Mouse (Mus musculus): ENCODE results near the gene Strn3.
A peak's percentile ranks its signal among the peaks of the same experiment; 100 is the strongest.
"Not testable (repeated sequence)": the region's sequence is repeated elsewhere in the genome, so short reads cannot be mapped to it uniquely, and the experiment has no call there.

Strn3 gene

DNA sequence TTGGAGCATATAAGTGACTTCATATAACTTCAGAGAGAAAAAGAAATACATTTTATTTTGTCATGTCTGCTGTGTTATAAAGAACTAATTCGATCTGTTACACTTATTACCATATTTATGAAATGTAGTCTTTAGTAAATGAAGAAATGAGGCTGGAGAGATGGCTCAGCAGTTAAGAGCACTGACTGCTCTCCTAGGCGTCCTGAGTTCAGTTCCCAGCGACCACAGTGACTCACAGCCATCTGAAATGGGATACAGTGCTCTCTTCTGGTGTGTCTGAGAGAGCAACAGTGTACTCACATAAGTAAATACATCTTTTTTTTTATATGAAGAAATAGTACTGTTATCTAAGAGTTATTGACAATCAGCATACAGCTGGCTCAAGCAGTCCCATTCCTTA lies 1.7 kb upstream of the Strn3 start:
- DNase-seq (ENCODE audit: low spot score), result no peak

DNA sequence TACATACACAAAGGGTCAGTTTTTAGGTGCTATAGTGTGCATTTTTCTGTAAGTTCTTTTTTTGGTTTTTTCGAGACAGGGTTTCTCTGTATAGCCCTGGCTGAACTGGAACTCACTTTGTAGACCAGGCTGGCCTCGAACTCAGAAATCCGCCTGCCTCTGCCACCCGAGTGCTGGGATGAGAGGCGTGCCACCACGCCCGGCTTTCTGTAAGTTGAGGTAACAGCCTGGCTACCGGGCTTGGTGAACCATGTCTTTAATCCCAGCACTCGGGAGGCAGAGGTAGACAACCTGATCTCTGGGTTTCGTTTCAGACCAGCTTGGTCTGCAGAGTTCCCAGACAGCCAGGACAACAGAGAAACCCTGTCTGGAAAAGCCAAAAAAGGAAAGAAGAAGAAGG lies 1.2 kb upstream of the Strn3 start:
- not testable (repeated sequence) for DNase-seq (ENCODE audit: low spot score)

DNA sequence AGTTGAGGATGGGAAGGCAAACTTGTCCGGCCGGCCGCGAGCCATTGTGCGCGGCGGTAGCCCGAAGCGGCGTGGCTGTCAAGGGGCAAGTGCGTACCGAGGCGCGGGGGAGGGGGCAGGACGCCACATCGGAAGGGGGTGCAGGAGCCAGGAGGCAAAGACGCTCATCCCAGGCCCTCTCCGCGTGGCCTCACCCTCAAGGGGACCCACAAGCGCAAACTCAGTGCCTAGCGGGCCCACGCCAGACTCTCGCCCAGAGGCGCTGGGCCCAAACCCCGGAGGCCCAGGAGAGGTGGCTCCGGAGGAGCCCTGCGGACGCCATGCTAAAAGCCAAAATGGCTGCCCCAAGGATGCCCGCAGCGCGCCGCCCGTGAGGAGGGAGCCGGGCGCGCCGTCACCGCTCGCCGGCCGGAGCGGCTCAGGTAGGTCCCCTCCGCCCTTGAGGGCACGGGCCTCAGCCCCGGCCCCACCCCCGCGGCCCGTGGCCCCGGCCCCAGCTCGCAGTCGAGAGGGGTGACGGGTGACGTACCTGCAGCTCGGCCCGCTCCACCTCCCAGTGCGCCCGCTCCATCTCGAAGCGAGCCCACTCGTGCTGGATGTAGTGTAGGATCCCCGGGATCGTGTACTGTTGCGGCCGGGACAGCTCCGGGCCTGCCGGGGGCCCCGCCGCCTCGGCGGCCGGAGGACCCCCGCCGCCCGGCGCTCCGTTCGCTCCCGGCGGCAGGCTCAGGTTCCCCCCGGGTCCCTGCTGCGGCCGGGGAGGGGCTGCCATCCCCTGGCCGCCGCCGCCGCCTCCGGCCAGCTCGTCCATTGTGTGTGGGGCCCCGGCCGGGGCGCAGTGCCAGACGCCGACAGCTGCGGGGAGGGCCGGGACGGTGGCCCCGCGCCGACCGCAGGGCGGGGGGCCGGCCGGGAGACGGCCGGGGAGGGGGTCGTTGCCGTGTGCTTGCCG lies 528 bp downstream of the Strn3 start, which contains the start of gene Ap4s1:
Gene Ap4s1, plus strand, starts transcription at position 141 of the 952 bp plus-strand sequence.
- DNase-seq (ENCODE audit: low spot score), result peak; percentile 81

DNA sequence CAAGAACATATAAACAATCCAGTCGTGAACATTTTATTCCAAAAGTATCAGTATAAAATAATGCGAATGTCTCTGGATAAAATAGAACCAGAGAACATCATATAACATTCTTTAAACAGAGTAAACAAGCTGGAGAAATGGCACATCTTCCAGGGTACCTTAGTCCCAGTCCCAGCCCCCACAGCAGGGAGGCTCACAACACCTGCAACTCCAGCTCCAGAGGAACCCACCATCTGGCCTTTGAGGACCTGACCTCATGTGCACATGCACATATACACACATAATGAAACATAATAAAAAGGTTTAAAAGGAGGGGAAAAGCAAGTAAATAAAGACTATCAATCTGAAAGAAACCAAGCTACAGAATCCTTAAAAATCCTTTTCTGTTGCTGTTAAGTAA lies 3.2 kb downstream of the Strn3 start:
- no peak for DNase-seq (ENCODE audit: low spot score)

DNA sequence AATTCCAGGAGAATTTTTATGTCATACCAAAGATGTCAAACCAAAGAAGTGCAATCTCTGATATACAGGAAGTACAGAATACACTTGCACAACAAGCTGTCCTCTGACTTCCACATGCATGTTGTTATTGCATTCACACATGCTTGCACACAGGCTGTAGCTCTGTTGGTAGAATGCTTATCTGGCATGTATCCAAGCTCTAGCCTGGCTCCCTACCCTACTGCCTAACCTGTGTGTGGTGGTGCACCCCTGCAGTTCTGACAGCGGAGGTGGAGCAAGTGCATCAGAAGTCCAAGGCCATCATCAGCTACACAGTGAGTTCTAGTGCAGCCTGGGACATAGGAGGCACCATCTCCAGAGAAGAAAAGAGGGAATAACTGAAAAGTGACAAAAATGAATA lies 12.9 kb downstream of the Strn3 start:
- no peak for DNase-seq (ENCODE audit: low spot score)

DNA sequence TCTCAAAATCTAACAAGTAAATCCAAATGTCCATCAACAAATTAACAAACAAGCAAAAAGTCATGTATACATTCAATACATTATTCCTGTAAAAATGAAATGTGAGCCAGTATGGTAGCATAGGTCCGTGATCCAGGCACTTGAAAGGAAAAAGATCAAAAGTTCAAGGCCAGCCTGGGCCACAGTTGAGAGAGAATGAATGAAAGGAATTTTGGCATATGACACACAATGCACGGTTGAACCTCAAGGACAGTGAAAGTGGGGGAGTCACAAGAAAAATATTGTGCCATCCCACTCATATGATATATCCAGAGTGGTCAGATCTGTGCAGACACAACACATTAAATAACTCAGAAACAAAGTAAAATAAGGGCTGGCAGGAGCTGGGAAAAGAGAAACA lies 15.3 kb downstream of the Strn3 start:
- no peak for DNase-seq (ENCODE audit: low spot score)

DNA sequence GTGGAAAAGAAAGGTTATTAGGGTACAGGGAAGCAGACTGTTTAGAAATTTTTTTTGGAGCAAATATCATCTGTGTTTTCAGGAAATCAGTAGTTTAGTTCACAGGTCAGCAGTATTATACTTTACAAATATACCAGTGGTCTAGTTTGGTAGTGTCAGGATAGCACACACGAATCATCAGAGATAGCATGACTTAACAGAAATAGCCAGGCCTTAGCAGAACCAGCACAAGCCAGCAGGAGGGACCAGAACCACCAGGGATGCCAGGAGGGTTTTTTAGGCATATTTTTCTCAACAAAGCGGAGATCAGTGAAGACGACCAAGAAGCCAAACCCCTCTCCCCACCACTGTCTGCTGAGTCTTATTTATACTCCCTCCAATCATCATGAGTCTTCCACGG lies 18.4 kb downstream of the Strn3 start:
- DNase-seq (ENCODE audit: low spot score), result no peak

DNA sequence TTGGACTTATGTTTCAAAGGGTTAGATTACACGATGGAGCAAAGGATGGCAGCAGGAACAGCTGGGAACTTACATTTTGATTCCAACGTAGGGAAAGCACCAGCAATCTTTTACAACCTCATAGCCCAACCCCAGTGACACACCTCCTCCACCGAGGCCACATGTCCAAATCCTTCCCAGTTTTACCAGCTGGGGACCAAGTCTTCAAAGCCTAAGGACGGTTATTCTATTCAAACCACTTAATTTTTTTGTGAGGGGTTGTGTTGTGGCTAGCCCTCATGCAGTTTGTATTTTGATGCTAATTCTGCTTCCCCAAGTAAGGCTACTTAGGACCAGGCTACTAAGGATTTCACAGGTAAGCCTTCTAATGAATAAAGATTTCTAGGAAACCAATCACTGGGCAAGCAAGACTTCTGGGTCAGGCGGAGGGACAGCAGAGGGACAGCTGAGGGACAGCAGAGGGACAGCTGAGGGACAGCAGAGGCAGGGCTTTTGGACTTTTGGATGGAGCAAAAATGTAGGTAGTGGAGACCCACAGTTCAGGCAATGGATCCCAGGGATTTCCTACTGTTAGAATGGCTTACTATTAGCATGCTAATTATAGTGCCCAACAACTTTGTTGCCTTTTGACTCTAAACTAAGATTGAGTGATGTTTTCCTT lies 20.3 kb downstream of the Strn3 start:
- no peak for DNase-seq (ENCODE audit: low spot score)

DNA sequence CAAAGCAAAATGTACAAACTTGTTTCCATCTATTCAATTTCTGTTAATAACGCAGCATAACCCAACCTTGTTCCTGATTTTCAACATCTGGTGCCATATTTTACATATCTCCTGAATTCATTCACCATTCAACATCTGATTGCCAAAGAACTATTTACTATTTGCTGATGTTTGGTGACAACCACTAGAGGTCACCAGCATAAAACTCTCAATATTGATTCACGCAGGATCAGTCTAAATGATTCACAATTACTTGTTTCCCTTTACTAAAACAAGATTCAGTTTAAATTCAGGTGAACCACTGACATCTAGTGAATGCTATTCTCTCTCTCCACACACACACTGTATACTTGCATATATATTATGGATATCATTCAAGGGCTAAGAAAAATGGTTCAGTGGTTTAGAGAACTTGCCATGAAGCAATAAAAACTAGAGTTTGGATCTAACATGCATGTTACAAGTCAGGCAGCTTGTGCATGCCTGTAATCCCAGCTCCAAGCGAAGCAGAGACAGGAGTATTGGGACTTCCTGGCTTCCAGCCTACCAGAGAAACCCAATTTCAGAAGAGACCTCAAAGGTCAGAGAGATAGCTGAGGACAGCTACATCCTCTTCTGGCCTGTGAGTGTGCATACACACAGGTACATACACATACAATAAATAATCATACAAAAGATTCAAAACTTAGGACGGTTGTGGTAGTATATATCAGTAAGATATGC lies 24.8 kb downstream of the Strn3 start:
- no peak for DNase-seq (ENCODE audit: low spot score)

DNA sequence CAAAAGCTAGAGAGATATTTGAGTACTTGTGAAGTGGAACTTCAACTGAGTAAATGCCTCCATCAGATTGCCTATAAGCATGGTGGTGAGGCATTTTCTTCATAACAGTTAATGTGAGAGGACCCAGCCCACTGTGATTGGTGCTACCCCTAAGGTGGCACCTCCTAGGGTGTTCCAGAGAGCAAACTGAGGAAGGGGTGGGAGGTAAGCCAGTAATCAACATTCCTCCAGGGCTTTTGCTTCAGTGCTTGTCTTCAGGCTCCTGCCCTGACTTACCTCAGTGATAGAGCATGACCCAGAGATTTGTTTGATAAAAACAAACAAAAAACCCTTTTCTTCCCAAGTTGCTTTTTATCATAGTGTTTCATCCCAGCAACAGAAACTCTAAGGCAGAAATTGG lies 27.8 kb downstream of the Strn3 start:
- no peak for DNase-seq (ENCODE audit: low spot score)

DNA sequence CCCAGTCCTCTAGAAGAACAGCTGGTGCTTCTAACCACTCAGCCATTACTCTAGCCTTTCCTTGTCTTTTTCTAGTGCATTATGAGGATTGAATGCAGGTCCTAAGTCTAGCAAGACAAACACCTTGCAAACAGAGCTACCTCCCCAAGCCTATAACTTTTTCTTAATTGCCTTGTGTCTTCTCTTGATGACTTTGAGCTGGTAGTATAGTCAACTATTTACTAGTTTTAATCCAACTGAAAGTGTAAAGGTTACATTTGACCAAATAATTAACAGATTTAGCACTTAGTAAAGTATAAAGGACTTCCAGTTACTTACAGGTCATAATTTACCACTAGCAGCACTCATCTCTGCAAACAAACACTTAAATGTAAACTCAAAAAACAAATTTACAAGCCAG lies 28.7 kb downstream of the Strn3 start:
- DNase-seq (ENCODE audit: low spot score), result no peak

DNA sequence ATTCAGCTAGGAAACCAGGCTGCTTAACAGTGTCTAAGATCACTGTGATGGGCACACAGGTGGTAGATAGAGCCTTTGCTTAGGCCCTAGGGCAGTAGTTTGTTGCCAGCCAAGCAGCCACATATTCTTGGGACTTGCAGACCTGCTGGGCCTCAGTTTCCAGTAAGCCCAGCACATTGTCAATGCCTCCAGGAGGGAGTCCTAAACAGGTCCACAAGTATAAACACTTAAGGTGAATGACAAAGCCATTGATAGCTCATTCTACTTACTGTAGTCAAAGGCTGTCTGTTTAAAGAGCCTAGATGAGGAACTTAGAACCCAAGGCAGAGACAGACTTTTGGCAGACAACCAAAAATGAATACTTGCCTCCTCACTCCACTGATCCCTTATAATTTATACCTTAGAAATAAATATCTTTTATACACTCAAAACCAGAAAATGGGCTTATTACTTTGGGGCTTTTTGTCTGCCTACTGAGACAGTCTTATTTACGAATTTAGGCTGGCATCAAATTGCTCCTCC lies 35.7 kb downstream of the Strn3 start:
- DNase-seq (ENCODE audit: low spot score), result no peak

DNA sequence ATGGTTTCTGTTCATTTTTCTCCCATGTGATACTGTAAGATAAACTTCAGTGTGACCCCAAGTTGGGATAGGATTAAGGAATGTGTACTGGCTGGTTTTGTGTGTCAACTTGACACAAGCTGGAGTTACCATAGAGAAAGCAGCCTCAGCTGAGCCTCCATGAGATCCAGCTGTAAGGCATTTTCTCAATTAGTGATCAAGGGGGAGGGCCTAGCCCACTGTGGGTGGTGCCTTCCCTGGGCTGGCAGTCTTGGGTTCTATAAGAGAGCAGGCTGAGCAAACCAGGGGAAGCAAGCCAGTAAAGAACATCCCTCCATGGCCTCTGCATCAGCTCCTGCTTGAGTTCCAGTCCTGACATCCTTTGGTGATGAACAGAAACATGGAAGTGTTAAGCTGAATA lies 42.3 kb downstream of the Strn3 start:
- DNase-seq (ENCODE audit: low spot score), result not testable (repeated sequence)

DNA sequence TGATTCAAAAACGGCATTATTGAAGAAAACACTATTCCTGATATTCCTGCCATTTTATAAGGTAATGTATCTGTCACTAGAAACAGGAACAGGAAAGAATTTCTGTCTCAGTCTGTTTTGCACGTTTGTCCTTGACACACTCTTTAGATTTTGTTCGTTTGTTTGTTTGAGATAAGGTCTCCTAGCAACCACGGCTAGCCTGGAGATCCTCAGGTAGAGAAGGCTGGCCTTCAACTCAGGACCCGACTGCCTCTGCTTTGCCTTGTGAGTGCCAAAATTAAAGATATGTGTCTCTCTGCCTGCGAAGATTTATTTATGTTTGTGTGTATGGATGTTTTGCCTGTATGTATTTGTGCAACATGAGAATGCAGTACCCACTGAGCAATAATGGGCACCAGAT lies 49.8 kb downstream of the Strn3 start:
- no peak for DNase-seq (ENCODE audit: low spot score)

DNA sequence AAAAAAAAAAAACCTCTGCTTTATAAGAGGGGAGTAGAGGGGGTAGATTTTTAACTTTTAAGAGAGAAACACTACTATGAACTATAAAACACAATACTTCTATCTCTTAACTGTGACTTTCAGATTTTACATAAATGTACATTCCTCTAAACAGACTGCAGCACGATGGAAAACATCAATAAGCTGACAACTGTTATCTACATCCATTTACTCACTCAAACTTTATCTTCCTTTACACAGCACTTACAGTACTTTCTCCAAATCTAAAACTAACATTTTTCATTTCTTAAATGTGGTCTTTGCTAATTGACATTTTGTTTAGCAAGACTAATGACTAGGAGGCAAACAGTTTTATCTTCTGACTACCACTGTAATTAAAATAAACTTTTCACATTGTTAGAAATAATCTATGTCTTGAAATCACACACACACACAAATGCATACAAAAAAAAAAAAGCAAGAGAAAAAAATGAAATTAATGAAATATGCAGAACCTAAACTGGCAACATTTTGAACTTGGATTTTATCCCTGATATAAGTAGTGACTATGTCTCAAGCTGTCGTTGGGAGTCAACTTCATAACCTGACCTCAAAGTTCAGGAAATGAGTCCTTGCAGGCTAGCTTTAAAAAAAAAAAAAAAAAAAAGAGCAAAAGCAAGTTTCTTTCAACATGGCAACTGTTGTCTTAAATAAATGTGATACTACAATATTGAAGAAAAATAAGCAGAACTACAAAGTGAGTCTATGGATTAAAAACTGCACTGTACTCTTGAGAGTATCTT lies 54.8 kb downstream of the Strn3 start:
- DNase-seq (ENCODE audit: low spot score), result no peak

DNA sequence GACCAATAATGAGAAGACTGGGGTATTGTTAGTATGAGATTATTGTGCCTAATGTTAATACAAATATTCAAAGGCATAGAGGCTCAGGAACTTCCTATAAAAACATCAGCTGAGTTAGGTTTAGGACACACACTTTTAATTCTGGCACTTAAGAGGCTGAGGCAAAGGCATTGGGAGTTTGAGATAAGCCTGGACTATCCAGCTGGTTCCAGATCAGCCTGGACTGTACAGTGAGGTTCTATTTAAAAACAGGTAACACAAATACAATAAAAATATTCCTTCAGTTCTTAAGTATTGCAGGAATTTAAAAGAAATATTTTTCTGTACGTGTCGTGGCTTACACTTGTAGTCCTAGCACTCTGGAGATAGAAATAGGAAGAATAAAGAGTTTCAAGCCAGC lies 55.4 kb downstream of the Strn3 start:
- DNase-seq (ENCODE audit: low spot score), result no peak

DNA sequence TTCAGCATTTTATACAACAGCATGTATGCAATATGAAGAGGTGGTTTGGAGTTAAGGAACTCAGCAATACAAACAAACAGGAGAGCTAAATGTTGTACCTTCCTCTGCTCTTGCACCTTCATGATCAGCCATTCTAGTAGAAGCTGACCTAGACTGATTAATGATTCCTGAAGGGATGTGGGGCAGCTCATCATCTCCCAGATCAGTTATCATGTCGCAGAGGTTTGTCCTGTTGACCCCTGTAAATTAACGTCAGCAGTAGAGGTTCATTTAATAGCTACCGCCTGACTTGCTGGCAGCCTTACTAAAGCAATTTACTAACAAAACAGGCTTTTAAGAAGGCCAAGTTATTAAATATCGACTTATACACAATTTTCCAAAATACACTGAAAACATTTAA lies 58.2 kb downstream of the Strn3 start:
- DNase-seq (ENCODE audit: low spot score), result no peak

DNA sequence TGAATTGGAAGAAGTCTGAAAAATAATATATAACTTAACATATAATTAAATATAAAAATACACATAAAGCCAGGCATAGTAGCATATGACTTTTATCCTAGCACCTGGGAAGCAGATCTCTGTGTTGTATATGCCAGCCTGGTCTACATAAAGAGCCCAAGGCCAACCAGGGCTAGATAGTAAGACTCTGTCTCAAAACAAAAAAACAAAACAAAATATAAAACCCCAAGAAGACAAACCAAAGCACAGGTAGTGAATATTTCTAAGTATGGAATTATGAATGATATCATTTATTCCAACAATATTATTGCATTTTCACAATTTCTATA lies 68.4 kb downstream of the Strn3 start:
- DNase-seq (ENCODE audit: low spot score), result no peak

DNA sequence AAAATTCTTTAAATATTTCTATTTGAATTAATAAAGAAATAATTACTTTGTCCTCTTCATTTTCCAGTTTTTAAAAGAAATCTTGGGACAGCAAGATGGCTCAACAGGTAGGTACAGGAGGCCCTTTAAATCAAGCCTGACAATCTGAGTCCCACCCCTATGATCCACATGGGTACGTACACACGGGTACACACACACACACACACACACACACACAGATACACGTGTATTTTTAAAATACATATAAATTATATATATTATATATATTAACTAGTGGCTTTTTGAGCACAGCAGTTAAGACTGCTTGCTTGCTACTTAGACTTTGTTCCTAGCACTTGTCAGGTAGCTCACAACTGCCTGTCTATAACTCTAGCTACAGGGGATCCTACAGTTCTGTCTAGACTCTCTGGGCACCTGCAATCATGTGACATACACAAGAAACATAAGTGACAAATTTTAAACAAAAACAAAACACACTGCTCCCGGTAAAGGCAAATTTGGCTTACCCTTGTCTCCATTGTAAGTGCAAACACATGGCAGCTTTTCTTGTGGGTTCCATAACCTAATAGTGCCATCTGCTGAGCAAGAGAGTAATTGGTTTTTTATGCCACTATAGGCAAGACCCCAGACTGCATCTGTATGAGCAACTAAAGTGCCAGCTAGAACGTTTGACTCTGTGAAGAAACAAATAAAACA lies 68.9 kb downstream of the Strn3 start:
- DNase-seq (ENCODE audit: low spot score), result no peak

DNA sequence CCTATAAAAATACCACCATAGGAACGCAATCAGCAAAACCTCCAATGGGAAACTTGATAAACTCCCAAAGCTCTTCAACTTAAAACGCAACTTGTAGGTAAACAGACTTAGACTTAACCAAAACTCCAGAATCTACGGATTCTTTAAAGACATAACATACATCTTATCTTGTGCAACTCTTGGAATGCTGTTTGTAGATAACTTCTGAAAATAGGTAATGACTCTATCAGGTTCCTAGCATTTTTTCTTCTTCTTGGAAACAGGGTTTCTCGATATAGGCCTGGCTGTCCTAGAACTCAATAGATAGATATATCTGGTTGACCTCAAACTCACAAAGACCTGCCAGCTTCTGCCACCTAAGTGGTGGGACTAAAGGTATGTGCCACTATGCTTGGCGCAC lies 70.5 kb downstream of the Strn3 start:
- no peak for DNase-seq (ENCODE audit: low spot score)

DNA sequence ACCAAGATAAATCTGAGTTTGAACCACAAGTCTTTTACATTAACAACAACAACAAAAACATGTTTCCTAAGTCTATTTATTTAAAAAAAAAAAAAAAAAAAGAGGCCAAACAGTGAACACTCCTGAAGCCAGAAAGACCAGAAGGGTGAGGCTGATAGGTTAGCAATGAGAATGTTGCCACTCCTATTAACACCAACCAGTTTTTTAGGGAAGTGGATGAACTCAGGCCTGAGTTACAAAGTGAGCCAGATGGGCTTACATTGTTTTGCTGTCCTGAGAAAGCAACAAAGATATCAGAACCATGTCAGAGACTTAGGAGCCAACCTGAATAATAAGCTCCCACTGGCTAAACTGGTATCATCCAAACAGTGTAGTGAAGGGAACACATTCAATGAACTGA lies 71.1 kb downstream of the Strn3 start:
- DNase-seq (ENCODE audit: low spot score), result no peak

Measured in testis, postnatal 10 days (tissue).